35 mouse cellular contexts compared by ENCODE assay signal in the genomic region with DNA sequence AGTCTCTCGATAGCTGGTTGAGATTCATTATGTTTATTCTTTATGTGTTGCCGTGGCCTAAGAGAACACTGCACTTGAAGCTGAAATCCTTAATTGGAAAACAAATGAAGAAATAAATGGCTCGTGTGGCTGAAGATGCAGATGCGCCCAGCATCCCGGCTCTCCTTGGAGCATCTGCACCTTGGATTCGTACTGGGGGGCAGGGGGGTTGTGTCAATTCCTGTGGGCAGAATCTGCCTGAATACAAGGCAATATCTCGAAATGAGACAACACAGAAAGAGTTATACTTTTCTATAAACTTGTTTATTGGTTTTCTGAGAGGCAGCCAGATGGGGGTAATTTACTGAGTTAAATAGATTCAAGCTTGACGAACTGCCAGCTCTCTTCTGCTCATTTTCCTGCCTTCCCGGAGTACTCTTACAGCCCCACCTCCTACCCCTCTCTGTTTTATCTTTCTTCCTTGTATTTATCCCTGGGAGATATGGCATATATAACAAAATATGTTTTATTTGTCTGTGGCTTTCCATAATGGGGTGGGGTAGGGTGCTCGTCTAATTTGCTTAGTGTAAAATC.
DNase-seq lines count a peak whose midpoint lies in the region; ATAC-seq lines count a peak whose summit lies in the region.
"Had no signal": no experiment of that assay in that cellular context is flagged by ENCODE, and none has a peak within 500 bp of the region (broad histone marks: within the 10 kb centered on the region; RNA-seq: fewer than 3 reads in every experiment).

No protein-coding gene starts in this region.

- H3K9me3 ChIP-seq in embryonic facial prominence, embryonic 13.5 days, result no peaks in the 10 kb centered on the region
- H3K9me3 ChIP-seq in embryonic facial prominence, embryonic 10.5 days, result no peaks in the 10 kb centered on the region
- H3K9me3 ChIP-seq in hindbrain, embryonic 16.5 days (ENCODE audit: control insufficient read depth, low read length), result no peaks in the 10 kb centered on the region
- H3K9me3 ChIP-seq in hindbrain, embryonic 13.5 days, result no peaks in the 10 kb centered on the region
- no peaks in the 10 kb centered on the region for H3K9me3 ChIP-seq in neural tube, embryonic 13.5 days
- H3K9me3 ChIP-seq in liver, embryonic 12.5 days (replicated peaks), result no peaks in the 10 kb centered on the region
- H3K9me3 ChIP-seq: embryonic facial prominence, embryonic 15.5 days; forebrain, embryonic 12.5 days; heart, embryonic 13.5 days; kidney, embryonic 15.5 days; limb, embryonic 13.5 days; liver, embryonic 13.5 days; stomach, embryonic 15.5 days had no signal

- H3K36me3 ChIP-seq in embryonic facial prominence, embryonic 13.5 days, result no peaks in the 10 kb centered on the region
- no peaks in the 10 kb centered on the region for H3K36me3 ChIP-seq in embryonic facial prominence, embryonic 10.5 days (replicated peaks)
- no peaks in the 10 kb centered on the region for H3K36me3 ChIP-seq in hindbrain, embryonic 16.5 days (ENCODE audit: control insufficient read depth, insufficient read depth, low read length)
- H3K36me3 ChIP-seq in hindbrain, embryonic 13.5 days, result no peaks in the 10 kb centered on the region
- no peaks in the 10 kb centered on the region for H3K36me3 ChIP-seq in neural tube, embryonic 13.5 days
- H3K36me3 ChIP-seq in liver, embryonic 12.5 days, result no peaks in the 10 kb centered on the region
- H3K36me3 ChIP-seq: embryonic facial prominence, embryonic 15.5 days; forebrain, embryonic 12.5 days; heart, embryonic 13.5 days; kidney, embryonic 15.5 days; limb, embryonic 13.5 days; liver, embryonic 13.5 days; stomach, embryonic 15.5 days had no signal

- 56% methylated on average over 10 of the region's 10 CpGs for WGBS in embryonic facial prominence, embryonic 13.5 days
- WGBS in embryonic facial prominence, embryonic 10.5 days, result 83% methylated on average over 10 of the region's 10 CpGs
- 49% methylated on average over 10 of the region's 10 CpGs for WGBS in hindbrain, embryonic 16.5 days
- 68% methylated on average over 10 of the region's 10 CpGs for WGBS in hindbrain, embryonic 13.5 days
- 57% methylated on average over 10 of the region's 10 CpGs for WGBS in neural tube, embryonic 13.5 days
- WGBS in liver, embryonic 12.5 days (ENCODE audit: insufficient replicate concordance), result 64% methylated on average over 10 of the region's 10 CpGs

- H3K4me3 ChIP-seq in embryonic facial prominence, embryonic 13.5 days, result no peak overlapping the region
- H3K4me3 ChIP-seq in embryonic facial prominence, embryonic 10.5 days, result no peak overlapping the region
- no peak overlapping the region for H3K4me3 ChIP-seq in hindbrain, embryonic 16.5 days (ENCODE audit: low read length)
- H3K4me3 ChIP-seq in hindbrain, embryonic 13.5 days, result no peak overlapping the region
- H3K4me3 ChIP-seq in neural tube, embryonic 13.5 days, result no peak overlapping the region
- H3K4me3 ChIP-seq in liver, embryonic 12.5 days, result no peak overlapping the region
- H3K4me3 ChIP-seq: embryonic facial prominence, embryonic 15.5 days; forebrain, embryonic 12.5 days; gastrocnemius, adult 2 months; heart, adult 2 months; heart, embryonic 13.5 days; kidney, embryonic 15.5 days; layer of hippocampus, adult 2 months; left cerebral cortex, adult 2 months; limb, embryonic 13.5 days; liver, embryonic 13.5 days; myocyte; stomach, embryonic 15.5 days had no signal

- DNase-seq in embryonic facial prominence, embryonic 10.5 days (ENCODE audit: low spot score), result no peak
- no peak for DNase-seq in neural tube, embryonic 10.5 days (ENCODE audit: extremely low spot score, low spot score)
- DNase-seq: adrenal gland, adult 2 months; cerebellum, adult 11-12 months; cerebellum, adult 9-11 months; embryo, embryonic 11 days; gastrocnemius, adult 2 months; gastrocnemius, postnatal 36 days; heart, adult 2 months; heart, postnatal 10 days; kidney, adult 18-20 months; kidney, postnatal 36 days; liver, embryonic 13.5 days; lung, adult 18-20 months; lung, postnatal 14 days; right cerebral cortex, postnatal 25 days; thymus, postnatal 14 days had no signal

- H3K27me3 ChIP-seq in embryonic facial prominence, embryonic 13.5 days, result no peaks in the 10 kb centered on the region
- H3K27me3 ChIP-seq in embryonic facial prominence, embryonic 10.5 days (replicated peaks; ENCODE audit: low read depth, poor library complexity, severe bottlenecking), result no peaks in the 10 kb centered on the region
- no peaks in the 10 kb centered on the region for H3K27me3 ChIP-seq in hindbrain, embryonic 16.5 days (replicated peaks; ENCODE audit: control insufficient read depth, insufficient read depth, low read length)
- no peaks in the 10 kb centered on the region for H3K27me3 ChIP-seq in hindbrain, embryonic 13.5 days
- H3K27me3 ChIP-seq in neural tube, embryonic 13.5 days, result no peaks in the 10 kb centered on the region; the same call in 1 of the 2 replicates
- H3K27me3 ChIP-seq in liver, embryonic 12.5 days (replicated peaks), result no peaks in the 10 kb centered on the region
- H3K27me3 ChIP-seq: CH12.LX; embryonic facial prominence, embryonic 15.5 days; heart, embryonic 13.5 days; liver, embryonic 13.5 days; stomach, embryonic 15.5 days had no signal

- no peak for ATAC-seq in embryonic facial prominence, embryonic 13.5 days (ENCODE audit: insufficient number of reproducible peaks, insufficient read depth, low FRiP score, low TSS enrichment, low read depth)
- ATAC-seq in hindbrain, embryonic 16.5 days, result 0 out of 2 replicates have a peak, but pooled peaks have one; percentile 48
- no peak for ATAC-seq in hindbrain, embryonic 13.5 days (ENCODE audit: low FRiP score)
- ATAC-seq in neural tube, embryonic 13.5 days (ENCODE audit: low read depth), result peak; percentile 63; the same call in 1 of the 2 replicates
- no peak for ATAC-seq in liver, embryonic 12.5 days
- ATAC-seq: activated CD4-positive, CD25-positive, alpha-beta regulatory T cell, adult 4 months; inflammation-experienced regulatory T-cells, adult 6 months; midbrain, embryonic 16.5 days had no signal

- peak overlapping the region; percentile 4; the same call in 1 of the 2 replicates for H3K27ac ChIP-seq in embryonic facial prominence, embryonic 13.5 days
- no peak overlapping the region for H3K27ac ChIP-seq in embryonic facial prominence, embryonic 10.5 days (replicated peaks)
- H3K27ac ChIP-seq in hindbrain, embryonic 16.5 days (ENCODE audit: low read depth, low read length), result no peak overlapping the region
- H3K27ac ChIP-seq in hindbrain, embryonic 13.5 days, result no peak overlapping the region; the same call in 1 of the 2 replicates
- H3K27ac ChIP-seq in neural tube, embryonic 13.5 days (replicated peaks), result peak overlapping the region; percentile 64
- no peak overlapping the region for H3K27ac ChIP-seq in liver, embryonic 12.5 days
- H3K27ac ChIP-seq: embryonic facial prominence, embryonic 15.5 days; forebrain, embryonic 12.5 days; gastrocnemius, adult 2 months; heart, adult 2 months; heart, embryonic 13.5 days; kidney, embryonic 15.5 days; layer of hippocampus, adult 2 months; left cerebral cortex, adult 2 months; limb, embryonic 13.5 days; liver, embryonic 13.5 days; stomach, embryonic 15.5 days had no signal

- peaks cover 11% of the 10 kb centered on the region for H3K4me1 ChIP-seq in embryonic facial prominence, embryonic 13.5 days
- H3K4me1 ChIP-seq in embryonic facial prominence, embryonic 10.5 days, result no peaks in the 10 kb centered on the region
- no peaks in the 10 kb centered on the region; the same call in 1 of the 2 replicates for H3K4me1 ChIP-seq in hindbrain, embryonic 16.5 days (ENCODE audit: control insufficient read depth, insufficient read depth, low read depth, low read length)
- no peaks in the 10 kb centered on the region for H3K4me1 ChIP-seq in hindbrain, embryonic 13.5 days (replicated peaks)
- peaks cover 4% of the 10 kb centered on the region; the same call in 1 of the 2 replicates for H3K4me1 ChIP-seq in neural tube, embryonic 13.5 days (replicated peaks)
- H3K4me1 ChIP-seq in liver, embryonic 12.5 days, result peaks cover 8% of the 10 kb centered on the region
- H3K4me1 ChIP-seq: embryonic facial prominence, embryonic 15.5 days; forebrain, embryonic 12.5 days; heart, embryonic 13.5 days; kidney, embryonic 15.5 days; stomach, embryonic 15.5 days had no signal

- no peak overlapping the region for H3K9ac ChIP-seq in embryonic facial prominence, embryonic 13.5 days
- H3K9ac ChIP-seq in hindbrain, embryonic 16.5 days (ENCODE audit: low read depth, low read length), result no peak overlapping the region
- no peak overlapping the region for H3K9ac ChIP-seq in hindbrain, embryonic 13.5 days
- H3K9ac ChIP-seq in neural tube, embryonic 13.5 days, result no peak overlapping the region
- H3K9ac ChIP-seq in liver, embryonic 12.5 days, result no peak overlapping the region
- H3K9ac ChIP-seq: embryonic facial prominence, embryonic 15.5 days; forebrain, embryonic 12.5 days; heart, embryonic 13.5 days; kidney, embryonic 15.5 days; limb, embryonic 13.5 days; liver, embryonic 13.5 days; stomach, embryonic 15.5 days had no signal

- H3K4me2 ChIP-seq in embryonic facial prominence, embryonic 13.5 days, result no peak overlapping the region
- no peak overlapping the region for H3K4me2 ChIP-seq in hindbrain, embryonic 16.5 days (ENCODE audit: low read length)
- H3K4me2 ChIP-seq in hindbrain, embryonic 13.5 days, result no peak overlapping the region
- H3K4me2 ChIP-seq in neural tube, embryonic 13.5 days, result no peak overlapping the region
- no peak overlapping the region for H3K4me2 ChIP-seq in liver, embryonic 12.5 days
- H3K4me2 ChIP-seq: embryonic facial prominence, embryonic 15.5 days; forebrain, embryonic 12.5 days; heart, embryonic 13.5 days; kidney, embryonic 15.5 days; limb, embryonic 13.5 days; liver, embryonic 13.5 days; stomach, embryonic 15.5 days had no signal

Comparison
In these comparisons a context has a peak if more than half of its experiments do, and no peak if none do; other contexts are left out.
1. ATAC-seq: peak in hindbrain, embryonic 16.5 days (single experiment) and neural tube, embryonic 13.5 days (single experiment); none in embryonic facial prominence, embryonic 13.5 days (single experiment), hindbrain, embryonic 13.5 days (single experiment) and liver, embryonic 12.5 days (single experiment).
2. H3K27ac ChIP-seq: peak in embryonic facial prominence, embryonic 13.5 days (single experiment) and neural tube, embryonic 13.5 days (single experiment); none in embryonic facial prominence, embryonic 10.5 days (single experiment), hindbrain, embryonic 16.5 days (single experiment), hindbrain, embryonic 13.5 days (single experiment) and liver, embryonic 12.5 days (single experiment).